Mouse (Mus musculus) c-Kit-positive CD71-positive TER-119-positive erythroid progenitor cells, embryonic 14.5 days (primary cell): Measurements from ENCODE around the gene Fam117b.
A peak's percentile ranks its signal among the peaks of the same experiment; 100 is the strongest.

Experiments
- DNase-seq: peaks from one replicate; pipeline ENCODE4 v3.0.0-alpha.2; 2013; ENCODE audit warnings: low spot score

The Fam117b gene

DNA sequence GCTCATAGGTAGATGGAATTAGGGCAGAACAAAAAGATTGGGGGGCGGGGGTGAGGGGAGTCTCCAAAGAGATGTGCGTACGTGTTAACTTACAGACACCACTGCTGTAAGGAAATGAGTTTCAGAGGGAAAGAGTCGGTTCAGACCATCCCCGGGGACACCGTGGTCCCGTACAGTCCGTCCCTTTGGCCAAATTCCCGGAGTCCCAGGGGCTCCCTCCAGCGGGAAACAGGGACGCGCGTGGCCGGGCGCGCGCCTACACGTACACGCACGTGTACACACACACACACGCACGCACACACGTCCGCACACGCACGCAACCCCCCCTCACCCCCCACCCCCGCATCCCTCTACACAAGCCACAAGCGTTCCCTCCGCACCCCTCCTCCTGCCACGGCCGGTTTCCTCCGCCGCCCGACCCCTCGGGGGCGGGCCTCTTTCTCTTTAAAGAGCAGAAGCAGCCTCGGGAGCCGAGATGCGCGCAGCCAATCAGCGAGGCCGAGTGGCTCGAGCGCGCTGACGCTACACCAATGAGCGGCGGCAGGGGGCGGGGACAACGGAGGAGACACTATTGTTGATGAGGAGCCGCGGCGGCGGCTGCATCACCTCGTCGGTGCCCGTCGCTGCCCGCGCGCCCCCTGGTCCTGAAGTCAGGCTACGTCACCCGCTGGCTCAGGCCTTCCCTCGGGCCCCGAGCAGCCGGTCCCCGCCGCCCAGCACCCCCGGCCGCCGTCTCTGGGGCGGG is at the start of gene Fam117b:
Gene Fam117b (plus strand): TSS at position 594 of the 745 bp plus-strand sequence.
- DNase-seq = peak; percentile 97

DNA sequence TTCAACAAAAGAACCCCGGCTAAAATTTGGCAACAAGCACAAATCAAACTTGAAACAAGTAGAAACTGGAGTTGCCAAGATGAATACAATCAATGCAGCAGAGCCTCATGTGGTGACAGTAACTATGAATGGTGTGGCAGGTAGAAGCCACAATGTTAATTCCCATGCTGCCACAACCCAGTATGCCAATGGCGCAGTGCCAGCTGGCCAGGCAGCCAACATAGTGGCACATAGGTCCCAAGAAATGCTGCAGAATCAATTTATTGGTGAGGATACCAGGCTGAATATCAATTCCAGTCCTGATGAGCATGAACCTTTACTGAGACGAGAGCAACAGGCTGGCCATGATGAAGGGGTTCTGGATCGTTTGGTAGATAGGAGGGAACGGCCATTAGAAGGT is 44.8 kb upstream of the Fam117b start:
- no peak for DNase-seq

DNA sequence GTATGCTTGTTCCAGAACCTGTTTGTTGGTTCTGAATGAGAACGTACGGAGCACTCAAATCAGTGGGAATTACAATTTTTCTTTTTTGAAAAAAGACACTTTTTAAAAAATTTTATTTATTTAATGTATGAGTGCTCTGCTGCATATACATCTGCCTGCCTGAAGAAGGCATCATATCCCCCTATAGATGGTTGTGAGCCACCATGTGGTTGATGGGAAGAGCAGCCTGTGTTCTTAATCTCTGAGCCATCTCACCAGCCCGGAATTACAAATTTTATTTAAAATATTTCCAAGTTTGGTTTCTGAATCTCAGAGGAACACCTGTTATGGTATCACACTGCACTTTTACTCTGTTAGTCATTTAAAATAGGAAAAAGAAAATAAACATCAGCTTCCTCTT is 38.8 kb upstream of the Fam117b start:
- no peak for DNase-seq

DNA sequence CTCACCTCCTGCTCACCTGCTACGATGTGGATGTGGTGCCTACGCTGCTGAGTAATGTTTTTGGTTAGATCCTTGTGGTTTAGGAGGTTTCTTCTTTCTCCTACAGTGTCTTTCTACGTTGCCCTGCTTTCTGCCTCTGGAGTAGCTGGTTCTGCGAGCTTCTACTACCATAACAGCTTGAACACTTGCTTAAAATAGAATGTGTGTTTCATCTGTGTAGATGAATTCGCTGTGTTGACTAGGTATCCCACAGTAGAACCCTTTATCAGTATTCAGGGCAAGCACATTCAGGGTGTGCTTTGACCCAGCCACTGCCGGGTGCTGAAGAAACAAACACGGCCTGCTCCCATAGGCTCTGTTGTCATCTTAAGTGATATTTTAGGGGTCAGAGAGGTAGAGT is 34.7 kb upstream of the Fam117b start:
- DNase-seq = no peak

DNA sequence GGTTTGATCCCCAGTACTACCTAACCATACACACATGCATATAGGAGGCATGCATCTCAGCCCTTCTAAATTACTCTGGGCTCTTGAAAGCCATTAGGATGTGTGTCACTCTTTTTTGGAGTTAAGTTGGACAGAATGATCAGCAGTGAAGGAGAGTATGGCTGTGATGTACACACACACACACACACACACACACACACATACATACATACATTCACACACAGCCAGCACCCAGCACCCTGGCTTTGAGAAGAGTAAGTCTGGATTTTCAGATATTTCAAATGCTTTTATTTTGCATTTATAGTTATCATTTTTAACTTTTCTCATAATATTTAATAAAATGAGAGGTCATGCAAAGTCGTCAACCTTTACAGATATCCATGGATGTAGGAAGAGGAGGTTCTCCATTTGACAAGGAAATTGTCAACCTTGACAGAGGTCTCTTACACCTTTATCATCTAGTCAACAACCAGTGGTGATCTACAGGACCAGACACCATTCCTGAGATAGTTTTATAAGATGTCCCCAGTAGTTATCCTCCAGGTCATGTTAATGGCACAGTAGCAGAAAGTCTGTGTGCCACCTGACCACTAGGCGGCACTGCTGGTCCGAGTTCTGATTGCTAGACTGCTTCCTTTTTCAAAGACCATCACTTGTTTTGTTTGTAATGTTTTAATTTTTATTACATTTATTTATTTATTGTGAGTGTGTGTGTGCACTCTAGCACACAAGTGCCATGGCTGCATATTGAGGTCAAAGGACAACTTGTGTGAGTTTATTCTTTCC is 29.3 kb upstream of the Fam117b start:
- DNase-seq = peak; percentile 74

DNA sequence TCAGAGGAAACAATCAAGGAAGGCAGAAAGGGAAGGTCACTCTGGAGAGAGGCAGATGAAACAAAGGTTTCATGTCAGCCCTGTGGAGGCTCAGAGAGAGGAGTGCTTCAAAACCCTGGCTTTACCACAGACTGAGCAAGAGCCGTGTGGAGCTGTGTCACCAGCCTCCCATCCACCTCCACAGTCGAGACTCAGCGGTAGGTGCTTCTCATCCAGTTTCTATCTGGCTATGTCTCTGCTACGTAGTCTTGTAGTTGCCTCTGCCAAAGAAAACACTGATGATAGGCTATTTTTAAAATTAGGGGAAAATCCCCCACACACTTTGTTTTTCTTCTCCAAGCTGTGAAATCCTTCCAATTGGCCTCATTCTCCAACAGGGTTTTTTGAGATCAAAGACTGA is 25.9 kb upstream of the Fam117b start:
- DNase-seq = no peak

DNA sequence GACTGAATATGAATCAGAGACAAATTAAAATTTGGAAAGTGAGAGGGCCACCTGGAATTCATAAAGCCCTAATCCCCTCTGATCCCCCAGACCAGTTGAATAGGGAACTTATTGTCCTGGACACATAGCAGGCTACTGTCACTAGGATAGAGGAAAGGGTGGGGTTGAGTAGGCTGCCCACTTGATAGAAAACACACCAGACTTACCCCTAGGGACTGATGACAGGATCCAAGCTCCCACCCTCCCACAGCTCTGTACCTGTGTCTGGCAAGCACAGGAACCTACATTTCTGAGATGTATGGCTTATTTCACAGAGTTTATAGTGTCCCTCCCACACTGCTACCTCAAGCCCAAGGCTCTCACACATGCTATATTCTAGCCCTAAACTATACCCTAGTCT is 24.8 kb upstream of the Fam117b start:
- DNase-seq = no peak

DNA sequence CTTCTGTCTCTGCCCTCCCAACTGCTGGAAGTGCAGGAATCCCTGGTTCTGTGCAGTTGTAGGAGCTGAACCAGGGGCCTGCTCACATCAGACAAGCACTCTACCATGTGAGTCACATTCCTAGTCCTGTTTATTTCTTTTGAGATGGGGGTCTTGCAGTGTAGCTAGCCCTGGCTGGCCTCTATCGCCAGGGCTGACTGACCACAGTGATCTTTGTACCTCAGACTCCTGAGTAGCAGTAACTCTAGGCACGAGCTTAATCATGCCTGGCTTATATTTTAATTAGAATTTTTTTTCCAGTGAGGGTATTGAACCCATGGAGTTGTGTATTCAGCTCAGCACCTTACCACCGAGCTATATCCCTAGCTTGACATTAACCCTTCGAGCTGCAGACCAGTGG is 21.6 kb upstream of the Fam117b start:
- no peak for DNase-seq

DNA sequence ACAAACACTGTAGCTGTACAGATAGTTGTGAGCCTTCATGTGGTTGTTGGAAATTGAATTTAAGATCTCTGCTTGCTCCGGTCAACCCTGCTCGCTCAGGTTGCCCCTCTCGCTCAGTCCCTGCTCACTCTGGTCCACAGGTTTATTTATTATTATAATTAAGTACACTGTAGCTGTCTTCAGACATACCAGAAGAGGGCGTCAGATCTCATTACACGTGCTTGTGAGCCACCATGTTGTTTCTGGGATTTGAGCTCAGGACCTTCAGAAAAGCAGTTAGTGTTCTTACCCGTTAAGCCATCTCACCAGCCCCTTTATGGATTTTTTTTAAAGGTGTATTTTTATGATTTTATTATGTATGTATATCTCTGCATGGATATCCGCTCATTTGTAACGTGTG is 20.0 kb upstream of the Fam117b start:
- no peak for DNase-seq

DNA sequence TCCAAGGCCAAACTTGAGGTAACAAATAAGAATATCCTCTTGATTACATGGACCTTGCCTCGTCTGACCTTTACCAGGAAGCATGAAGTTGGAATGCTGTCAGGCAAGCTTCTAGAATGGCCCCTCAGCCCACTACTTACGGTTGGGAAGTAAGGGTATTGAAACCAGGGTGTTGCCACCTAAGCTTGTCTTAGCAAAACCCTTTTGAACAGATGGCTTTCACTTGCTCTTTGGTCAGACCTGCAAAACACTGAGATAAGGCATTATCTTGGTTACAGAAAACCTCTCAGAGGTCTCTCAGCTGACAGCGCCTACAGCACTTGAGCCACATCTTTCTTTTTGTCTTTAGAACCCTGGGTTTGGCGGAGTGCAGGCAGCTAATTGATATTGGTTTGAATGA is 18.8 kb upstream of the Fam117b start:
- DNase-seq = peak; percentile 54

DNA sequence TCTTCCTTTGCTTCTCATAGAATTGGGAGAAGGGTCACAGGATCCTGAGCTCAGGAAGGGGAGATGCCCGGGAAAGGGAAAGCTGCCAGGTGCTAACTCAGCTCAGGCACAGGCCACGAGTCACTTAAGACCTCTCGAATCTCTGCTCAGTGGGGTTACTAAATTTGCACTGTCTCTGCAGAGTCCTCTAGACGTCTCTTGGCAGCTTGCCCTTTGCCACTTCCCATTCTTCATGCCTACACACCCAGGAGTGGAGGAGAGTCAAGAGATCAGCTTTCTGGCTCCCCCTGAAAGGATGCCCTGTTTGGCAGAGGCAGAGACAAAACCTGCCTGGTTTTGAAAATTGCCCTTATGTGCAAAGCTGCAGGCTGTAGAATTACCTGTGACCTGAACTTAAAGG is 17.4 kb upstream of the Fam117b start:
- DNase-seq = no peak

DNA sequence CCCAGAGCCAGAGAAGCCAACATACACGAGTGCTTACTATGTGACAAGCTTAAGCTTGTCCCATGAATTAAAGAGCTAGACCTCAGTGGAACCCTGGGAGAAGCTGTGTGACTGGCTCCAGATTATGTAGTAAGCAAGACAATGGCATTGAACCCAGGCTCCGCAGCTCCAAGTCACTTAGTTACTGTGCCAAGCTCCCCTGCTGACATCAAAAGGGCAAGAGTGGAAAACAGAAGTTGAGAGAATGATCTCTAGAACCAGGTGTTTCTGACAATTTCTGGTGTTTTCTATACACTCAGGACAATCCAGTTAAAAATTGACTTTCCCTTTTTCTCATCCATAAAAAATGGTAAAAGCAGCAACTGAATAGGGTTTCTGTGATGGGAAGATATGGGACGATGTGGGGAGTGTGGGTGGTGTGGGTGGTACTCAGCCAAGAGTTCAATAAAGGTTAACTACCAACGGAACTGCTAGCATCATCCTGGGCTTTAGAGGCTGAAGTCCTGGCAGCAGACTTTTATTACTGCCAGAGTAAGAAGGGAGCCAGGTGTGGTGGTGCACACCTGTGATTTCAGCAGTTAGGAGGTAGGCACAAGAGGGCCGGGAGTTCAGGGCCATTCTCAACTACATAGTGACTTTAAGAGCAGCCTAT is 15.5 kb upstream of the Fam117b start:
- no peak for DNase-seq

DNA sequence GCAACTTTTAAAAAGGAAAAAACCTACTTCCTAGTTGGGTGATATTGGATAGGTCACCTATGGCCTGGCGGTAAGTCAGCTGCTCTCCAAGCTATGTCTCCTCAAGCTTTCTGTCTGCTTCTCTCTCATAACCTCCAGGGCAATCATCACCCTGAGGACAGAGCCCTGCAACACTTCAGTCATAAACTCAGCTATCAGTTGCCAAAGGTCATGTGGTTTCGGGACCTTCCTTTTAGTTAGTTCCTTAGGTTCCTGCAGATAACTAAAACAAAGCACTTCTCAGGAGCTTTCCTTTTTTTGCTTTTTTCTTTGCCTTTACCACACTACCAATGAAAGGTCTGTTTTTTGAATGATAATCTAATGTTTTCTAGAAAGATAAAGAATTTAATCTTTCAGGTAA is 13.1 kb upstream of the Fam117b start:
- DNase-seq = no peak

DNA sequence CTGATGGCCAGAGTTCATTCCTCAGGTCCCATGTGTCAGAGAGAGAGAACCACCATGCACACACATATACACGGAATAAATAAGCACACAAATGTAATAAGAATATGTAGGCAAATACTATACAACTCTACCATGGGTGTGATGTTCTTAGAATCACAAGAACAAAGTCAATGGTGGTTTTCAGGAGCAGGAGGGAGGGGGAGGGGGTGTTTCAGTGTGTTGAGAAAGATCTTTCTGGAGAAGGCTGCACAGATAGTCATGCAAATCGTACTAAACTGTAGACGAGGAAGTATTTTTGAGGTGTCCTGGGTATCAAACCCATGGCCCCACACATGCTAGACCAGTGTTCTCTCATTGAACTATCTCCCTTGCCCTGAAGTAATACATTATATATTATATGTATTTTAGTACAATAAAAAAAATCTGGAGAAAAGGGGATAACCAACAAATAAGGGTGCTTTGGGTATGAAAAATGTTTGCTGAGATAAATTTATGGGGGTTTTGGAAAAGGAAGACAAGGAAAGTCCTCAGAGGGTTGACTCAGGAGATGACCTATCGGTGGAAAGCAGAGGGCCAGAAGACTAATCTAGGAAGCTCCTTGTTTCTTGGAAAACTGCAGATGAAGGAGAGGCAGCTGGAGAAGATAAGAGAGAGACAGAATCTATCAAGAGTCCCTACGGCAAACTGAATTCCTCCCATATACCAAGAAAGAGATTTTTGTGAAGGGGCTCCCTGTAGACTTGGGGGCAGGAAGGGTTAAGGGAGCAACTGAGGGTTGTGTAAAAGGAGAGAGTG is 11.5 kb upstream of the Fam117b start:
- DNase-seq = peak; percentile 71

DNA sequence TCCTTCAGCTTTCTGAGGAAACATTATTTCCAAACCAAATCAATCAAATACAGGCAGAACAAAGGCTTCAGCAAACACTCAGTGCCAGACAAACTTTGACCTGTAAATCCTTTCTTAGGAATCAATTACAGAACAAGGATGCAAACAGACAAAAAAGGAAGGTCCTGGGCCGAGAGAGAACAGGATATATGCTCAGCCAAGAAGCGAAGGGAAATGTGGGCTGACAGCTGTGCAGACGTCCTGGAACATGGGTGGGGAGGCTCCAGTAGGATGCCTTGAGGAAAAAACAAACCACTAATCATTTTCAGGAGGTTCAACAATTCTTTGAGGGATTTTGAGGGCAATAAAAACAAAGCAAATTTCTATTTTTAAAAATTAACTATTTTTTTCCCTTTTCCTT is 10.2 kb upstream of the Fam117b start:
- no peak for DNase-seq

DNA sequence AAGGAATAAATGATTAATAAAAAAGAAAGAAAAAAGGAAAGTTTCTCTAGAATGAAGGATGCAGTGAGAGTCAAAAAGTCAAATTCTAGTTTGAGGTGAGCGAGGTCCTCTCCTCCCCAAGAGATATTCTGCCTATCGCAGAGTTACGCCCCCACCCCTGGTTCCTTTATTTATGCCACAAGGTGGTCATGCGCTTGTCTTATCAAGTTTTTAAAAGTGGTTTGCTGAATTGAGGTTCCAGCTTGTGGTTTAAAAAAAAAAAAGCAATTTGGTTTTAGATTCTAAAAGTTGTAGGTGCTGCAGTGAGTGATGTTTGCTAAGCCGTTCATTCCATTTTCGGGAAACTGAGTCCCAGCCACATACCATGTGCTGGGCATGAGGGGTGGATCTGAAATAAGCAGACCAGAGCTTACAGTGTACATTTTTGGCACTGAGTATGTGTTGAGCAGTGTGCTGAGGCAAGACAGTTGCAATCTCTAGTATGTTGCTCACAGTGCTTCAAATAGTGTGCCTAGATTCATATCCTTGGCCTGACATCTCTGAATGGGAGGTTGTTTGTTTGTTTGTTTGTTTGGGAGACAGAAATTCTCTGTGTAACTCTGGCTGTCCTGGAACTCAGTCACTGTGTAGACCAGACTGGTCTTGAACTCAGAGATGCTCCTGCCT is 8.0 kb upstream of the Fam117b start:
- no peak for DNase-seq

DNA sequence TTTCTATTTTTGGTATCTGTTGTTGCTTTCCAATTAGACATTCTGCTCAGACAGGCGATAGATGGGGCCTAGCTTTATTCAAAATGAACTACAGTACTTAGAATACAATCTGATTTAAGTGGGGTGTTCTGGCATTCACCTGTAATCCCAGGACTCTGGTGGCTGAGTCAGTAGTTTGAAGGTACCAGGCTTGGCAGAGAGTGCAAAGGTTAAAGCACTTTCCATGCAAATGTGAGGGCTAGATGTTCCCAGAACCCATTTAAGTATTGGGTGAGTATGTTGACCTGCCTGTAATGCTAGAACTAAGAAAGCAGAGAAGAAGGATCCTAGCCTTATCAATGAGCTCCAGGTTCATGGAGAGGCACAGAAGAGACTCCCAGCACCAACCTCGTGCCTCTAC is 6.9 kb upstream of the Fam117b start:
- DNase-seq = no peak

DNA sequence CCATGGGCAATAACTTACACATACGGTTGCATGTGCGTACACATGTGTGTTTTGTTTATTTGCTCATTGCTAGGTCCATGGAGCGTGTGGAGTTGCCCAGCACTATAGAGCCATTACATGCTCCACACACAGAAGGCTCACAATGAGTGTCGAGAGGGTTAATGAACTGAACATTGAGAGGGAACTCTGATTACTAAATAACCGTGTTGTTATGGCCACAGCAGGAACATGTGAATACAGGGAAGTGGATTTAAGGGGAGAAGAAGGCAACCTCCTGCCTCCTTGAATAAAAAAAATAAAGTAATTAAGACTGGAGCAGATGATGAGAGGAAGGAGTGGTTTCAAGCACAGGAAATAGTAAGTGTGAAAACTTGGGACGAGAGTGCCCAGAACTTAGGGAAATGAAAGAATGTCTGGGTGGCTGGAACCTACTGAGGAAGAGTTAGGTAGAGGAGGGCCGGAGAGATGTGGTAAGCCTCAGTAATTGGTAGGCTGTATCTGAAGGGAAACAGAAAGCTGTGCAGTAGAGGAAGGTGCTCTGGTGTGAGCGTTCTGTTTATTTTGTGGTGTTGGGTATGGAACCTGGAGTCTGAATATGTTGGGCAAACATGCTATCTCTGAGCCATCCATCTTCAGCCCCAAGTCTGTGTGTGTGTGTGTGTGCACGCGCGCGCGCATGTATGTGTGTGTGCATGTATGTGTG is 5.8 kb upstream of the Fam117b start:
- no peak for DNase-seq

DNA sequence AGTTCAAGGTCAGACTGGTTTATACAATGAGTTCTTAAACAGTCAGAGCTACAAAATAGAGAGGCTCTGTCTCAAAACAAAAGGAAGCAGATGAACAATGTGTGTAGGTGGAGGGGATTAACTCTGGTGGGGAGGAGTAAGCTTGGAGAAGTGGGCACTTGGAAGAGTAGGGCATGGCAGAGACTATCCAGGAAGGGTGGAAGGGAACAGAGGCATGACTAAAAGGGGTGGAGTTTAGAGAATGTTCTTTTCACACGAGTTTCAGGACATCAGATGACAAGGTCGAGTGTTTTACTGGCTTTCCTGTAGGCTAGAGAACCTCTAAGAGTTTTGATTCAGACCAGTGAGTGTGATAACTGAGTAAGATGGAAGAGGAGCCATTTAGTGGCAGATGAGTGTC is 5.1 kb upstream of the Fam117b start:
- DNase-seq = no peak

DNA sequence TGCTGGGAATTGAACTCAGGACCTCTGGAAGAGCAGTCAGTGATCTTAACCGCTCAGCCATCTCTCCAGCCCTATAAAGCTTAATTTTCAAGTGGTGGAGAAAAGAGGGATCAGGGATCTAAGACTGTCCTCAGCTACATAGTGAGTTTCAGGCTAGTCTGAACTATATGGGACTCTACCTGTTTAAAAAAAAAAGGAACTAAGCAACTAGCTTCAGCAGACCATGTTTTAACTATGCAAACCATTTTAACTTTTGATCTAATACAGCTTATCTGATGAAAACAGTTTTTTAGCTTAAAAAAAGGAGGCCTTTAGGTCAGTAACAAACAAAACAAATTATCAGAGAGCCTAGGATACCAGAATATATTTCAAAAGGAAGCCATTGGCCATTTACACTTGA is 1.9 kb upstream of the Fam117b start:
- DNase-seq = no peak

DNA sequence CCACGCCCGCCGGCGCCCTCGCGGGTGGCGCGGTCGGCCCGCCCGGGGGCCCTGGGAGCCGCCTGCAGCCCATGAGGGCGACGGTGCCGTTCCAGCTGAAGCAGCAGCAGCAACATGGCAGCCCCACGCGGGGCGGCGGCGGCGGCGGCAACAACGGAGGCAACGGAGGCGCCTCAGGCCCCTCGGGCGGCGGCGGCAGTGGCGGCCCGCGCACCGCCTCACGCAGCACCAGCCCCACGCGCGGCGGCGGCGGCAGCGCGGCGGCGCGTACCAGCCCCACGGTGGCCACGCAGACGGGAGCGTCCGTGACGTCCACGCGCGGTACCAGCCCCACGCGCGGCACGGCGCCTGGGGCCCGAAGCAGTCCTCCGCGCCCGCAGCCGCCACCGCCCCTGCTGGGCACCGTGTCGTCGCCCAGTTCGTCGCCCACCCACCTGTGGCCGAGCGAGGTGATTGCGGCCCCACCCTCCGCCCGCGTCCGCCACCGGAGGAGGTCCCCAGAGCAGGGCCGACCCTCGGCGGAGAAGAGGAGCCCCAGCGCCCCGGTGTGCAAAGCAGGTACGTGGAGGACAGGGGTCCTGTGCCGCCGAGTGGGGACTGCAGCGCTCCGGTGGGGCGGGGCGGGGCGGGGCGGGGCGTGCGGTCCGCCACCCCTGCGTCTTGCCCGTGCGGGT is 526 bp downstream of the Fam117b start:
- DNase-seq = no peak
